Mouse (Mus musculus) lung, postnatal 0 days (tissue): ENCODE measurements around the gene Stk17b. TPM values are rescaled to one million over a fixed set of nuclear protein-coding genes. Genes with fewer than 3 reads are reported as not detected.

Source experiments
- ATAC-seq: fragments of 200-750 bp; cut with Nextera tagmentation; 2 replicates; pipeline ENCODE4 v1.8.0; 2017; ENCODE audit warnings: moderate library complexity
- DNase-seq: peaks from one replicate; pipeline ENCODE4 v3.0.0-alpha.2; 2016; ENCODE audit warnings: low spot score
- H3K27ac ChIP-seq: fragments of 300-500 bp; sonication (generic); 2 replicates; pipeline ENCODE4 v1.5.1; 2014; ENCODE audit warnings: antibody characterized with exemption, mild to moderate bottlenecking, low read length, mixed read lengths
- H3K27me3 ChIP-seq: fragments of 300-500 bp; sonication (generic); replicated peaks from 2 replicates; pipeline ENCODE4 v1.6.1; 2014; ENCODE audit warnings: low read length, mixed read lengths; ENCODE audit not compliant: insufficient read depth
- H3K36me3 ChIP-seq: fragments of 300-500 bp; sonication (generic); 2 replicates; pipeline ENCODE4 v1.6.1; 2014; ENCODE audit warnings: low read length, mixed read lengths; ENCODE audit not compliant: insufficient read depth
- H3K4me1 ChIP-seq: fragments of 300-500 bp; sonication (generic); 2 replicates; pipeline ENCODE4 v1.6.1; 2014; ENCODE audit warnings: antibody characterized with exemption, low read depth, low read length, mixed read lengths; ENCODE audit not compliant: insufficient read depth
- H3K4me2 ChIP-seq: fragments of 300-500 bp; sonication (generic); replicated peaks from 2 replicates; pipeline ENCODE4 v1.6.1; 2014; ENCODE audit warnings: low read depth, mild to moderate bottlenecking, low read length, moderate library complexity, mixed read lengths
- H3K4me3 ChIP-seq: fragments of 300-500 bp; sonication (generic); 2 replicates; pipeline ENCODE4 v1.5.1; 2014; ENCODE audit warnings: low read depth, low read length
- H3K9ac ChIP-seq: fragments of 300-500 bp; sonication (generic); replicated peaks from 2 replicates; pipeline ENCODE4 v1.6.1; 2014; ENCODE audit warnings: low read depth, mild to moderate bottlenecking
- H3K9me3 ChIP-seq: fragments of 300-500 bp; sonication (generic); 2 replicates; pipeline ENCODE4 v1.6.1; 2016; ENCODE audit warnings: low read length, mixed read lengths
- CTCF ChIP-seq: IDR thresholded peaks from 2 replicates; pipeline ENCODE4 v1.5.1; 2016; ENCODE audit warnings: antibody characterized with exemption, mild to moderate bottlenecking
- EP300 ChIP-seq: IDR thresholded peaks from 2 replicates; pipeline ENCODE4 v1.6.1; 2016; ENCODE audit warnings: antibody characterized with exemption, mild to moderate bottlenecking, control low read depth
- WGBS: fragments of 180-500 bp; shearing (Covaris S2); extraction: QIAGEN DNeasy Blood & Tissue Kit; methylation state at CpG from one replicate; pipeline ENCODE4 v1.1.7; 2014; 5-methylcytosine and 5-hydroxymethylcytosine counted together
- polyA plus RNA-seq: library from polyadenylated mRNA; unstranded; fragments of >200 nt; fragmentation: Nextera tagmentation; extraction: Ambion mirVana; gene quantifications from 2 replicates; pipeline ENCODE4 v1.2.1, GENCODE M21; 2015

Stk17b gene
- polyA plus RNA-seq, 1 experiment from 2014 or later: 16.3 TPM

DNA sequence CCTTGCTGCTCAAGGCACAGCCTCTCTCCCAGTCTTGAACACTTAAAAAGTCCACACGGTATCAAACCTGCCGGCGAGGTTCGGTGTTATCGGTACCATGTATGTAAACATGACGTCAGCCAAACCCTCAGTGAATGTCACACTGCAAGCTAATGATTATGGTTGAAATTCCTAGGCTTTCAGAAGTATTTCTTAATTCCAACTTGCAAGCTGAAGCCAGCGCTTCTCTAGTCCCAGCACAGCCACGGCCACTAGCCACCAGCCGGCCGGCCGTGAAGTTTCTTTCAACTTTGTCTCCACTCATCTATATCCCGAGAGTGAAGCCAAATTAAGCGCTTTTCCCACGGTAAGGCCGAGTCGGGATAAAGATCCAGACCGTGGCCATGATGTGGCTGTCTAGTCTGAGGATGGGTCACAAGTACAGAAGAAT, 718 bp downstream of the Stk17b start:
- Histone ChIP-seq H3K4me2 (peak overlapping the region; percentile 68), H3K9ac (peak overlapping the region; percentile 64), H3K27ac (peak overlapping the region; percentile 89), H3K4me3 (peak overlapping the region; percentile 91), H3K4me1 (no peaks in the 10 kb centered on the region), H3K27me3 (no peaks in the 10 kb centered on the region), H3K36me3 (no peaks in the 10 kb centered on the region), H3K9me3 (no peaks in the 10 kb centered on the region)
- peak; percentile 18 for ATAC-seq
- TF ChIP-seq EP300 (no peak), CTCF (no peak)
- under 1% methylated on average over 17 of the region's 17 CpGs for WGBS
- DNase-seq: peak; percentile 71

DNA sequence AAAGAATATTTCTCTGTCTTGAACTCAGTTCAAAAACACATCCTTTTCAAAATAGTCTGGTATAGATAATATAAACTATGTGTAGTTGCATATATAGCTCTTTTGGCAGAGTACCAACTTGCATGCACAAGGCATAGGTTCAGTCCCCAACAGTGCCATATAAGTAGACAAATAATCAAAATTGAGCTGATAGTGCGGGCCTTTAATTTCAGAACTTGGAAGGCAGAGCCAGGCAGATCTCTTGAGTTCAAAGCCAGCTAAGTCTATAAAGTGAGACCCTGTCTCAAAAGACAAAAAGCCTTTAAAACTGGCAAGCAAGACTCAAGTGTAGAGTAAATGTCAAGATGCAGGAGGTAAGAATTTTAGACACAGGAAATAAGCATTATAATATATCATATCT, 2.1 kb downstream of the Stk17b start:
- H3K9me3 ChIP-seq: no peaks in the 10 kb centered on the region
- H3K27ac ChIP-seq: no peak overlapping the region
- no peaks in the 10 kb centered on the region for H3K27me3 ChIP-seq
- WGBS: 93% methylated on average over 1 of the region's 1 CpGs
- no peak overlapping the region; the same call in 1 of the 2 replicates for H3K4me2 ChIP-seq
- H3K9ac ChIP-seq: no peak overlapping the region
- H3K4me3 ChIP-seq: no peak overlapping the region
- no peaks in the 10 kb centered on the region for H3K36me3 ChIP-seq
- H3K4me1 ChIP-seq: no peaks in the 10 kb centered on the region
- no peak for TF ChIP-seq CTCF
- TF ChIP-seq EP300: no peak
- no peak for DNase-seq
- no peak for ATAC-seq

GRCm38 (mm10) chr1:53782079-53782478, 2.9 kb downstream of the Stk17b start:
- Histone ChIP-seq H3K9ac (no peak overlapping the region), H3K9me3 (no peaks in the 10 kb centered on the region), H3K27ac (no peak overlapping the region), H3K4me1 (no peaks in the 10 kb centered on the region), H3K36me3 (no peaks in the 10 kb centered on the region), H3K4me3 (no peak overlapping the region), H3K27me3 (no peaks in the 10 kb centered on the region), H3K4me2 (no peak overlapping the region)
- 74% methylated on average over 3 of the region's 3 CpGs for WGBS
- TF ChIP-seq EP300: no peak
- no peak for TF ChIP-seq CTCF
- no peak for ATAC-seq
- no peak for DNase-seq

DNA sequence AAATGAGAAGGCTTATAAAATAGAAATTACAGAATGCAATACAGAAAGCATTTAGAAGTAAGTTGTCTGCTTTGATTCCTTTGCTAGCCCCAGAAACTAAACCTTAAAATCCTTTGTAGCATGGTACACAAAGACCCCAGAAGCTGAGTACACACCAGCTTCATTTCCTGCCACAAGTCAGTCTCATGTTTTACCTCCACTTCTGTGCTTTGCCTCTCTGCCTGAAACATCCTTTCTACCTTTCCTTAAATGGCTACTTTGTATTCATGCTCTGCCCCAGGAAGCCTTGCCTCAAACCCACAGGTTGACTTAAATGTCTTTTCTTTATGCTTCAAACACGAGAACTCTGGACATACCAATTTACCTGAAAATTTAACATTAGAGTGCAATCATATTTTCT, 3.7 kb downstream of the Stk17b start:
- 74% methylated on average over 1 of the region's 1 CpGs for WGBS
- Histone ChIP-seq H3K9me3 (no peaks in the 10 kb centered on the region), H3K27ac (no peak overlapping the region), H3K4me2 (no peak overlapping the region), H3K4me1 (no peaks in the 10 kb centered on the region), H3K9ac (no peak overlapping the region), H3K4me3 (no peak overlapping the region), H3K36me3 (no peaks in the 10 kb centered on the region), H3K27me3 (no peaks in the 10 kb centered on the region)
- TF ChIP-seq EP300: no peak
- TF ChIP-seq CTCF: no peak
- no peak for DNase-seq
- ATAC-seq: no peak

- Histone ChIP-seq H3K4me2 (no peak overlapping the region), H3K27ac (no peak overlapping the region), H3K9ac (no peak overlapping the region), H3K9me3 (no peaks in the 10 kb centered on the region), H3K4me1 (no peaks in the 10 kb centered on the region), H3K36me3 (no peaks in the 10 kb centered on the region), H3K27me3 (no peaks in the 10 kb centered on the region), H3K4me3 (no peak overlapping the region)
- TF ChIP-seq EP300: no peak
- TF ChIP-seq CTCF: no peak
- WGBS: 90% methylated on average over 7 of the region's 7 CpGs
- ATAC-seq (no peak), DNase-seq (no peak)
These were observed 8.7 kb downstream of the Stk17b start for GRCm38 (mm10) chr1:53776176-53776905.

DNA sequence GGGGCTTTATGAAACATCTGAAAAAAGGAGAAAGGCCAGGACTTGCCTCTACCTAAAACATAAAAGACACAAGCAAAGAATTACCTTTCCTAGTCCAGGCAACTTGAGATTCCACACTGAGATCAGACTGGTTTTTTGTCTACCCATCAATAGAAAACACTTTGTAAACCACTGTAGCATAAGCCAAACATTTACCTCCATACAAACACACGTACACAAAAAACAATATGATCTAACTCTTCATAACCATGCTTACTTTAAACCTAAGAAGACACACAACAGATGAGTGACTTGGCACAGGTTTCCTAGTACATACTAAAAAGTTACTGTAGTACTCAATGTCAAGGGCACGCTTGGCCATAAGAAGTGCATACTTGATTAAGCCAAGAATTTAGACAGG, 9.5 kb downstream of the Stk17b start:
- Histone ChIP-seq H3K4me2 (no peak overlapping the region), H3K36me3 (no peaks in the 10 kb centered on the region), H3K4me1 (no peaks in the 10 kb centered on the region), H3K9ac (no peak overlapping the region), H3K9me3 (no peaks in the 10 kb centered on the region), H3K27me3 (no peaks in the 10 kb centered on the region), H3K4me3 (no peak overlapping the region), H3K27ac (no peak overlapping the region)
- no peak for ATAC-seq
- DNase-seq: no peak
- 76% methylated on average over 2 of the region's 2 CpGs for WGBS
- TF ChIP-seq CTCF (no peak), EP300 (no peak)
